Mouse (Mus musculus): Measurements from ENCODE around the gene Cpne2.

- TF ChIP-seq HCFC1 (IDR thresholded peaks at IDR 0.05; ENCODE audit: borderline replicate concordance, insufficient read depth, low read length), result no peak
- TF ChIP-seq ZC3H11A (IDR thresholded peaks at IDR 0.05; ENCODE audit: borderline replicate concordance, low read depth, low read length), result no peak
Observed at GRCm38 (mm10) chr8:94549041-94549440, 16.3 kb downstream of the Cpne2 start.

Measured in ES-E14 (cell line).